Mouse (Mus musculus): ENCODE data around the gene Mfn1.

The Mfn1 gene

GRCm38 (mm10) chr3:32510375-32511190 lies 18.7 kb upstream of the Mfn1 start:
- peak; percentile 89 to 94 for DNase-seq (ENCODE audit: low spot score in 2 of 2)

DNA sequence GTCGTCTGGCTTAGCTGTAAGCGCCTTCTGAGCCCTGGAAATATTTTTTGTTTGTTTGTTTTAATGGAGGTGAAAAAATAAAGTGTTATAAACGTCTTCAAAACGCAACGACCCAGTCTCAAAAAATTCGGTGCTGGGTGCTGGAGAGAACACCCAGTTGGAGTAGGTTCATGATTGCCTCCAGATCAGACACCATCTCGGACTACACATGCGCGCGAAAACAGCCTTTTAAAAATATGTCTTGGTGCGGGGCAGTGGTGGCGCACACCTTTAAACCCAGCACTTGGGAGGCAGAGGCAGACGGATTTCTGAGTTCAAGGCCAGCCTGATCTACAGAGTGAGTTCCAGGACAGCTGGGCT lies 18.1 kb upstream of the Mfn1 start:
- DNase-seq (ENCODE audit: low spot score in 2 of 2) = peak in 1 of 2 experiments; percentile 17

DNA sequence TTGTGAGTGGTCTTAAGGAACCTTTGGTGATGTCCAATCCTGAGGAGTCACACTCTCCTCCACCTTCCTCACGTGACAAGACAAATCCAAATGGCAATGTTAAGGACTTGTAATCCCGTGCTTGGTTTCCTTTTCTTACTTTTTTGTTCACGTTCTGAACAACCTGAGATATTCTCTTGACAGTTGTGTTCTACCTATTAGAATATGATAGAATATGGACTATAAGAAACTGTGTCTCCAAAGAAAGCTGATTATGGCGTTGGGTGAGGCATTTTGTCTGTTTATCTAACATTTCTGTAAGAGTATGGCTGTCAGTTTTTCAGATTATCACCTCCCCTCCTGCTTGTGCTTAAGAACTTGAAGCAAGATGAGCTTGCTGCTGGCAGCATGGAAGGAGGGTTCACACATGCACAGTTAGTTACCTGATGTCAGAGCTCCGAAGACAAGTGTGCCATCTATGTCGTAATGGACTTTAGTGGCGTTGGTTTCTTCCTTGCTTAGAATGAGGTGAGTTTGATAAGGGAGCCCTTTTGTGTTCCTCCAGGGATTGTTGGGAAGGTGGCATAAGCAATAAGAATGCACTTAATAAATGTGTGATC lies 16.5 kb upstream of the Mfn1 start:
- no peak for DNase-seq (ENCODE audit: low spot score in 2 of 2)

DNA sequence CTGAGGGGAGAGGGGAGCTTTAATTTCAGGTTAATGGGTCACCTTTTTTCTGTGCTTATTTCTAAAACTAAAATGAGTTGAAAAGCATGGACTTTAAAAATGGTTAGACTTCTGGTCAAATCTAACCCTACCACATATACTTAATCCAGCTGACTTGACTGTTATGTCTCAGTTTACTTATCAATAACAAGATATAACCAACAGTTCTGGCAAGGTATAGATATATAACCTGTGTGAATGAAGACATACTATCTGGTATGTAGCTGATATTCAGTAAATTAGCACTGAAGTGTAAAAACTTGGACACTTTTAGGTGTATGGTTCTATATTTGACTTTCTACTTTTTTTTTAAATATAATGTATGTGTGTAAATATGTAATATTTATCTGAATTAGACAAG lies 15.7 kb upstream of the Mfn1 start:
- DNase-seq (ENCODE audit: low spot score in 2 of 2) = no peak

- no peak for DNase-seq (ENCODE audit: low spot score in 2 of 2)
These were observed 2.1 kb upstream of the Mfn1 start for GRCm38 (mm10) chr3:32527181-32527580.

DNA sequence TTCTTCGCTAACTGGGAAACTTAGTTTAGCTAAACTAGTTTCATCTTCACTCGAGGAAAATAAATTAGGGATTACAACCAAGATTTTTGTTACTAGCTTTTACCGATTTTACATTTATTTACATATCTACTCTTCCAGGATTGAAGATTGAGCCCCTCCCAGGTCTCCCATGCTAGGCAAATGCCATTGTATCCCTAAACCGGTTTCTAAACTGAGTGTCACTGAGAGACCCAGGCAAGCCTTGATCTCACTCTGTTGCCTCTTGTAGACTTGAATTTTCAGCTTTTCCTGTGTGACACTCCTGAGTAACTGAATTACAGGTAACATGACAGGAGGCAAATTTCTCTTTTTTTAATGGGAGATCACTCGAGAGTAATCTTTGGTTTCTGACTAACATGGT lies 776 bp downstream of the Mfn1 start:
- DNase-seq (ENCODE audit: low spot score in 2 of 2) = no peak

DNA sequence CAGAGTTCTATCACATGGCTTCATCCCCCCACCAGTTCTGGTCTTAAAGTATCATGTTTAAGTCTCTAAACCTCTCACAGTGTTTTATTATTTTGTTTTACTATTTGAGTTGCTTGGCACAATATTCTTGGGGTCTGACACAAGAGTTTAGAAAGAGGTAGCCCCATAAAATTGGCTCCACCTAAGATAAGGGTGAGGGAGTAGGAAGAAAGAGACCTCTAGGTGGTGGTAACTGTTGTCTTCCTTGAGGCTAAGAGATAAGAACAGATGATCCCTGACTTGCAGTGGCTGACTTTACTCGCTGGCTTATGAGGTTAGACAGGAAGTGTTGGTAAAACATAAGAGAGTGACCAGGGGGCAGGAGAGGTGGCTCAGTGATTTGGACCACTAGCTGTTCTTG lies 6.4 kb downstream of the Mfn1 start:
- DNase-seq (ENCODE audit: low spot score in 2 of 2) = no peak

DNA sequence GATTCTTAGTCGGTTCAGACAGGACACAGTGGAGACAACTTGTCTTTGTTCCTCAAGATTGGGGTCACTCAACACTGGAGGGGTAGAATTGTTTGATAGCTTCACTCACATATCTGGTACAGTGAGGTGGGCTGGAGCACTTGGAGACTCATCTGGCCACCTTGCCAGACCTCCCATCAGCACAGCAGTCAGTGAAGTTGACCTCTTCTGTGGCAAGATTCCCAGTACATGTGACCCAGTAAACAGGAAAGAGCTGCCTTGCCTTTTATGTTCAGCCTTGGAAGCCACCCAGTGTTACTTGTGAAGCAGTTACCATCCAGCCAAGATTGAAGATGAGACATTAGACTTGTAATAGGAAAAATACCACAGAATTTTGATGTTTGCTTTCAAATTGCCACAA lies 8.3 kb downstream of the Mfn1 start:
- no peak for DNase-seq (ENCODE audit: low spot score in 2 of 2)

- DNase-seq (ENCODE audit: low spot score in 2 of 2) = no peak
These were observed 8.8 kb downstream of the Mfn1 start for GRCm38 (mm10) chr3:32538091-32538490.

DNA sequence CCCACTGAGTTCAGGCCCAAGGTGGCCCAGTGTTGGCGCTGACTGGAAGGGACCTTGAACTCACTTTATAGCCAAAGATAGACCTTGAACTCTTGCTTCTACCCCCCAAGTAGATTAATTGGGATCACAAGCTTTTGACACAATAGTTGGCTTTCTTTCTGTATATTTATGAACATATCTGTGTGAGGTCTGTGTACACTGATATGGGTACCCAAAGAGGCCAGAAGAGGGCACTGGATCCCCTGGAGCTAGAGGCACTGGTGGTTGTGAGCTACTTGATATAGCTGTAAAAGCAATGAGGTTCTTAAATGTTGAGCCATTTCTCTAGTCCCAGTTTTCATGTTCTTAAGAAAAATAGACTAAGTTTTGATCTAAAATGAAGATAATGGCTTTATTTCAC lies 23.8 kb downstream of the Mfn1 start:
- peak; percentile 13 to 38 for DNase-seq (ENCODE audit: low spot score in 2 of 2)

DNA sequence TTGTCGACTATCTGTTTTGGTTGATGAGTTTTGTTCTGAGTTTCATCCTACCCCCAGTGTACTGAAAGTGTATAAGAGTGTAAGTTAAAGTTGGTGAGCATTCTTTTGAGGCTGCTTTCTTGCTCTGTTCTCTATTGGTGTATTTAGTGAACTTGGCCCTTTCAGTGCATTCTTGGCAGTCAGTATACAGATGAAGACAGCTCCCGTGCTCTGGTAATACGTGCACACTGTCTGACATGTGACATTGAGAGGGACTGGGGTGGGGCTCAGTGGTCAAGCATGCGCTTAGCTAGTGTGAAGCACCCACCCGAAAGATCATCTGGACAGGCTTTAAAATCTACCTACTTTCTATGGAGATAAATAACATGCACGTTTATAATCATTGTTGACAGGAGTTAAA lies 34.1 kb downstream of the Mfn1 start:
- DNase-seq (ENCODE audit: low spot score in 2 of 2) = no peak

DNA sequence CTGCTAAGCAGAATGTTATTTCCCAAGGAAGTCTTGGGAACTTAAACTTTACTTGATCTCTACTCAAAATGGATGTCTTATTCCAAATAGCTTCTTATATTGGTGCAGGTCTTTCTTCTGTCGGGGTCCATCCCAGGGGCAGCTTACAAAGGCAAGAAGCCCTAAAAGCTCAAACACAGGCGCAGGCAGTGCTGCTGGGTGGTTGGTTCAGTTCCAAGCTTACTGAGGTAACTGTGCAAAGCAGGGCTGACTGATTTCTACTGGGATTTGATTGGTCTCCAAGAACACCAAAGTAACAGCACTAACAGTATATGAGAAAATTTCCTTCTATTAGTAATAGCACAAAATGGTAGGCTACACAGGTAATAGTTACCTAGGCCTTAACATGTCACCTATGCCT lies 43.8 kb downstream of the Mfn1 start:
- no peak for DNase-seq (ENCODE audit: low spot score in 2 of 2)

GRCm38 (mm10) chr3:32573881-32574280 lies 44.6 kb downstream of the Mfn1 start:
- DNase-seq (ENCODE audit: low spot score in 2 of 2) = no peak

DNA sequence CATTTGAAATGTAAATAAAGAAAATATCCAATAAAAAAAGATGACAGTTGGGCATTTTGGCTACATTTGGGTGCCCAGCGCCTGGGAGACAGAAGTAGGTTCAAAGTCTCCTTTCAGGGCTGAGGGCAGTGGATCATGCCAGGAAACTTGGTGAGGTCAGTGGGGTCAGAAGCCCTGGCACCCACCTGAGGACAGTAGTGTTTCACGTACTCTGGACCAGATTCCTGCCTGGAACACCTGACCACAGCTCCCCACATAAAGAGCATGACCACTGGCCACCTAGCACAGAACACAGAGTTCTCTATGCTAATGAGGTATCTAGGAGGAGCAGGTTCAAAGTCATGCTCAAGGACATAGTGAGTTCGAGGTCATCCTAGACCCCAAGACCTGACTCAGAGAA lies 45.9 kb downstream of the Mfn1 start:
- DNase-seq (ENCODE audit: low spot score in 2 of 2) = no peak

- DNase-seq (ENCODE audit: low spot score in 2 of 2) = no peak
These were observed 49.5 kb downstream of the Mfn1 start for GRCm38 (mm10) chr3:32578772-32579171.

DNA sequence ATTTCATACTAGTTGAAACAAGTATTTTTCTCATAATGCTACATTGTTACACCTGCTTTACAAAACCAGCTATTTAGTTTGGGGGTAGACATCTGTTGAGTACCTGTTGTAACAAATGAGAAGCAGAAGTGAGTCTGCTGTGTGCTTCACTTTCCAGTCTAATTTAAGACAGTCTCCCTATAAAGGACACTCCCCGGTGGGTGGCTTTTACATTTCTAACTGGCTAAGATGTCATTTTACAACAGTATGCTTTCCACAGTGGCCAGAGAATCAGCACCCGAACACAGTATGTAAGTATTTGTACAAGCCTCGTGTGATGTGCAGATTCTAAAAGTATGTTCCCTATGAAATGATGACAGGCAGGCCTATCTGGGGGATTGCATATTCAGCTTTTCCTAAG lies 51.5 kb downstream of the Mfn1 start:
- no peak for DNase-seq (ENCODE audit: low spot score in 2 of 2)

DNA sequence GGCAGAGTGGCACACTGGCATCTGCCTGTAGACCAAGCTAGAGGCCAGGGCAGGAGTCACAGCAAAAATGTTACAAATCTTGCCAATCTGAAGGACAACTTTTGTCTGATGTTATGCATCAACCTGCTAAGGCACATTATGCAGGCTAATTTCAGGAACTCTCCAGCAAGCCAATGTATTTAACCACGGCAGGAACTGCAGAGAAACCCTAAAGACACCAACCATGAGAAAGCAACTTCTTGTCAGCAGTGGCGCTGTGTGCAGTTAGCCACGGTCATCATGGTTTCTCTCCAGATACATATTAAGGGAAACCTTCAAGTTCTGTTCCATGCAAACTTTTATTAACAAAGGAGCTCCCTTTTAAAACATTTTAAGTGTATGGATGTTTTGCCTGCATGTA lies 52.6 kb downstream of the Mfn1 start:
- DNase-seq (ENCODE audit: low spot score in 2 of 2) = no peak

GRCm38 (mm10) chr3:32583489-32583888 lies 54.2 kb downstream of the Mfn1 start:
- no peak for DNase-seq (ENCODE audit: low spot score in 2 of 2)

DNA sequence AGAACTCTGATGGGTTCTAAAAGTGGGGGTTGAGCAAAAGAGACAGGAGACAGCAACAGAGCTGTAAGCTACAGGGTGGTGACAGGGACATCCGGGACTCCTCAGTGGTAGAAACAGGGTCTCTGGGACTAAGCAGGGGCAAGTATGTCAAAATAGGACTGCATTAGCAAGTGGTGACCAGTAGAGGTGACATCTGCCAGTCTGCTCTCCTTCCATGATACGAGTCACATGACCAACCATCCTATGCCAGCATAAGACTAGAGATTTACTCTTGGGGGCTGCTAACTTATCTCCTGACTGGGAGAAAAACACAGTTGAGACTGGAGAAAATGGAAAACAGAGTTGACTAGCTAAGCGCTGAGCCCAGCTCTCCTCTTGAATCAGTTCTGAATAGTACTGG lies 57.0 kb downstream of the Mfn1 start:
- no peak for DNase-seq (ENCODE audit: low spot score in 2 of 2)

DNA sequence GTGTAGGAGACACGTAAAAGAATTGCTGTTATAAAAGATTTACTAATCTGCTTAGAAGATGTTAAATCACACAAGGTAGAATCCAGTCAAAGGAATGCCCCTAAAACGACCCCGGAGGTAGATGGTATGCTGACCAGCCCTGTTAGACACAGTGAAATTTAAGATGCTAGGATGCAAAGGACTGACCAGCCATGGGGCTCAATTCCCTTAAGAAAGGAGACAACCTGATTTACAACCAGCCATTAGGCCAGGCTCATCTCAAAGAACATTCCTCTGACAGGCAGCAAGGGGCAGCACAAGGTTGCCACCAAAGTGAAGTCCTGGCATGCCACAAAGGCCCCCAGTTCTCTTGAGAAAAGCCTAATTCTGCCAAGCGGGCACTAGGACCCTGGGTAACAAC lies 65.8 kb downstream of the Mfn1 start:
- no peak for DNase-seq (ENCODE audit: low spot score in 2 of 2)

DNA sequence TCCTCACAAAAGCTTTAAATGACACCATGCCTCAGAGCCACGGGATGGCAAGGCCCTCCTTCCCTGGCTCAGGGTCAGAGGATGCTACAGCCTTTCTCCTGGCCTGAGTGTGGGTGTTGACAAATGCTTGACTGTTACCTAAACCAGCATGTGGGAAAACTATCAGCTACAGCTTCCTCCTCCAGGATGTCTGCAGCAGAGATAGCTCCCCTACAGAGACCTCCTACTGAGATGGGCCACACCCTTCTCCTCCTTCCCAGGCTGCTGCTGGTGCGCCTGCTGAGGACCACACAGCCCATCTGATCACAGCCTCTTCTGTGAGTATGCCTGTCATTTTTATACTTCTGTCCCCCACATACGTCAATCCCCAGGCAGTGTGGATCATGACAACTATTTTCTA lies 70.1 kb downstream of the Mfn1 start:
- DNase-seq (ENCODE audit: low spot score in 2 of 2) = no peak

- DNase-seq (ENCODE audit: low spot score in 2 of 2) = no peak
These were observed 71.8 kb downstream of the Mfn1 start for GRCm38 (mm10) chr3:32601055-32601454.

GRCm38 (mm10) chr3:32609233-32609632 lies 80.0 kb downstream of the Mfn1 start:
- no peak for DNase-seq (ENCODE audit: low spot score in 2 of 2)

DNA sequence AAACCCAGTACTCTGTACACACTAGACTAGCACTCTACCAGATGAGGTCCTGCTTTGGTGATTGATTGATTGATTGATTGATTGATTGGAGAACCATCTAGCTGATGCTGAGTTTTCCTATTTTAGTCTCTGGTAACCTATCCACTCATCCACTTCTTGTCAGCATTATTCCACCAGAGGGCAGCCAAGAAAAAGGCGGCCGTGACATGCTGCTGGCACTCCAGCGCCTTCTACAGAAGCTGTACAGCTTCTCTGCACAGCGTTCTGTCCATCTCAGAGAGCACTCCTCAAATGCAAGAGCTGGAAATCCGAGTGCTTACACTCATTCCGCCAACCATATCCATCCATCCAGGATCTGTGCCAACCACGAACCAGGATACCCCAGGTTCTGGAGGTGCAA lies 81.3 kb downstream of the Mfn1 start:
- DNase-seq (ENCODE audit: low spot score in 2 of 2) = peak in 1 of 2 experiments; percentile 46
